Comparison of ENCODE assay signal across 8 mouse cellular contexts in the genomic region with DNA sequence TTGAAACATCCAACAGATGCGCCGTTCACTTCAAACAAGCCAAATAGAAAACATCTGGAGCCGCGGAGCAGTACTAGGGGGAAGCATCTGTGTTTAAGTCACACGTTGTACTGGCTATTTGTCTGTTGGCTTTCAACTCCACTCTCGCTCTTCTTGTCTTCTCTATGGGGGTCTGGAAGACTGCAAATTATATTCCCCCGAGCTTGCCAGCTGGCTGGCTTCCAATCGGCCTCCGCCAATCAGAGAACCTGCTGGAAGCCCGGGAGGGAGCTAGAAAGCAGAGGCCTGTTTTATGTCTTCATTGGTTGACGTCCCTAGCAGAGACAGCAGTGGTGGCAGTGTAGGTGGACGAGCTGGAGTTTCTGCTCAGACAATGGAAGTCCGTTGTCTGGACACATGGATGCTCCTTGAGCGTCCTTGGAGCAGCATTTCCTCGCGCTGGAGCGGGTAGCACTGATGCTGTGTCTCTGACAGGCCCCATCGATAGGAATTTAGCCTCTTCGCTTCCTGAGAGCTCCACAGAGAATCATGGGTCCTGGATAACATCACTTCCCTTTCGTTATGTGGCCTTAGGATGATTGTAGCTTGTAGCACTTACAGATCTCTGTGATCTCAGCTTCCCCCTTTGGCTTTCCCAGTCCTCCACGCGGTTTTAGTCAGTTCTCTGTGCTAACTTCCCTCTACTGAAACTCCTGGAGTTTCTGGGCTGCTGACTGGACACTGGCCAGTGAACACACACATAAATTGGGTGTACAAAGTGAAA.
DNase-seq lines count a peak whose midpoint lies in the region; ATAC-seq and TF ChIP-seq lines count a peak whose summit lies in the region.

No protein-coding gene starts in this region.

- H3K9ac ChIP-seq in intestine, postnatal 0 days (ENCODE audit: low read depth, low read length) = no peak overlapping the region

- no peak for TF ChIP-seq CTCF in intestine, postnatal 0 days (IDR thresholded peaks at IDR 0.05; ENCODE audit: low read depth)

- H3K27ac ChIP-seq in intestine, postnatal 0 days (ENCODE audit: low read depth, low read length) = peak overlapping the region; percentile 57

- no peaks in the 10 kb centered on the region for H3K9me3 ChIP-seq in intestine, postnatal 0 days (ENCODE audit: control insufficient read depth)

- DNase-seq in adrenal gland, adult (ENCODE audit: inconsistent age in 2 of 2, low spot score in 1 of 2) = peak; percentile 54 to 58
- DNase-seq in adrenal gland, postnatal 4 days (ENCODE audit: low spot score in 2 of 2) = no peak
- peak; percentile 69 for DNase-seq in right cerebral cortex, postnatal 4 days
- no peak for DNase-seq in right cerebral cortex, adult 18-20 months
- DNase-seq in lung, postnatal 10 days = peak; percentile 86
- no peak for DNase-seq in thymus, postnatal 25 days

- WGBS in intestine, postnatal 0 days = 53% methylated on average over 22 of the region's 22 CpGs

- H3K4me2 ChIP-seq in intestine, postnatal 0 days (replicated peaks; ENCODE audit: low read depth) = peak overlapping the region; percentile 38

- no peaks in the 10 kb centered on the region; the same call in 1 of the 2 replicates for H3K4me1 ChIP-seq in intestine, postnatal 0 days (replicated peaks; ENCODE audit: control insufficient read depth, insufficient read depth, low read length)

- H3K27me3 ChIP-seq in intestine, postnatal 0 days (replicated peaks; ENCODE audit: control insufficient read depth, insufficient read depth, low read length) = no peaks in the 10 kb centered on the region

- H3K4me3 ChIP-seq in intestine, postnatal 0 days (ENCODE audit: low read depth, low read length) = peak overlapping the region; percentile 1; the same call in 1 of the 2 replicates

- ATAC-seq in granulocyte monocyte progenitor cell, adult 5-6 weeks (replicated peaks; ENCODE audit: poor library complexity, severe bottlenecking) = peak; percentile 63
- peak; percentile 29 for ATAC-seq in intestine, postnatal 0 days

- no peaks in the 10 kb centered on the region for H3K36me3 ChIP-seq in intestine, postnatal 0 days (ENCODE audit: control insufficient read depth, insufficient read depth)

Comparison
In these comparisons a context has a peak if more than half of its experiments do, and no peak if none do; other contexts are left out.
1. DNase-seq: peak in adrenal gland, adult (2 of 2), right cerebral cortex, postnatal 4 days (single experiment) and lung, postnatal 10 days (single experiment); none in adrenal gland, postnatal 4 days (0 of 2), right cerebral cortex, adult 18-20 months (single experiment) and thymus, postnatal 25 days (single experiment).